Mouse (Mus musculus) cortical plate, adult 2 months (tissue): ENCODE data around the gene Ptpn13. TPM values are rescaled to one million over a fixed set of nuclear protein-coding genes. Genes with fewer than 3 reads are reported as not detected.

Experiments
- H3K27ac ChIP-seq: fragments of 200-500 bp; 2 replicates; pipeline ENCODE4 v1.5.1; 2012; ENCODE audit warnings: low read length, control low read depth, inconsistent platforms; ENCODE audit not compliant: insufficient read depth
- H3K4me1 ChIP-seq: fragments of 200-500 bp; 2 replicates; pipeline ENCODE4 v1.6.1; 2011; ENCODE audit warnings: low read length; ENCODE audit not compliant: control insufficient read depth, insufficient read depth
- H3K4me3 ChIP-seq: fragments of 200-500 bp; 2 replicates; pipeline ENCODE4 v1.5.1; 2011; ENCODE audit warnings: mild to moderate bottlenecking, low read length, control low read depth; ENCODE audit not compliant: insufficient read depth
- CTCF ChIP-seq: fragments of 200-500 bp; IDR thresholded peaks from 2 replicates; pipeline ENCODE4 v1.5.1; 2011; ENCODE audit warnings: mild to moderate bottlenecking, control low read depth, low read length; ENCODE audit not compliant: insufficient read depth; ENCODE audit errors: extremely low read depth
- POLR2A ChIP-seq: fragments of 200-500 bp; IDR thresholded peaks from 2 replicates; pipeline ENCODE4 v1.6.1; 2011; ENCODE audit warnings: mild to moderate bottlenecking, low read length, control low read depth; ENCODE audit not compliant: insufficient read depth; ENCODE audit errors: extremely low read depth
- polyA plus RNA-seq: library from polyadenylated mRNA; depleted of rRNA; stranded (reverse); fragments of >200 nt; gene quantifications from 2 replicates; pipeline ENCODE4 v1.2.3, GENCODE M21; 2012

Gene Ptpn13
- polyA plus RNA-seq, 1 experiment = 6.6 TPM

GRCm38 (mm10) chr5:103393220-103393619 lies 31.8 kb upstream of the Ptpn13 start:
- Histone ChIP-seq H3K4me3 (no peak overlapping the region), H3K4me1 (no peaks in the 10 kb centered on the region; the same call in 1 of the 2 replicates), H3K27ac (no peak overlapping the region)
- TF ChIP-seq CTCF = no peak
- TF ChIP-seq POLR2A = no peak

- TF ChIP-seq CTCF (no peak), POLR2A (no peak)
- H3K4me3 ChIP-seq = no peak overlapping the region
- H3K4me1 ChIP-seq = no peaks in the 10 kb centered on the region; the same call in 1 of the 2 replicates
- no peak overlapping the region for H3K27ac ChIP-seq
These were observed 31.2 kb upstream of the Ptpn13 start for GRCm38 (mm10) chr5:103393752-103394151.

- H3K4me3 ChIP-seq = no peak overlapping the region
- no peaks in the 10 kb centered on the region; the same call in 1 of the 2 replicates for H3K4me1 ChIP-seq
- no peak for TF ChIP-seq CTCF
- H3K27ac ChIP-seq = no peak overlapping the region
These were observed 29.3 kb upstream of the Ptpn13 start for GRCm38 (mm10) chr5:103395683-103396082.

DNA sequence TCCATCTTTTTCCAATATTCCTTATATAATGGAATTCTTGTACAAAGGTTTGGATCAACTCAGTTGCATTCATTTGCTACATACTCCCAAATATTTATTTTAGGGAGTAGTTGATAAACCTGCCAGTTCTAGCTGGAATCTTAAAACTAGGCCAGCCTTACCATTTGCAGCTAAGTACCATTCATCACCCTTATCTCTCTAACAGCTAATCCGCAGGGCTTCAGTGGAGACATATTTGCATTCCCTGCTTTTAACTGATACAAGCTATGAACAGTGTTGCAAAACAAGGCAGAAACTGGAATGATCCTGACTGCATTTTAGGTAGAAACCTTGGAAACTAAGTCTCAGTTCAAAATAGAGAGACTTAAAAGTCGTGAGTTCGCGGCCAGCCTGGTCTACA lies 27.6 kb upstream of the Ptpn13 start:
- Histone ChIP-seq H3K27ac (no peak overlapping the region), H3K4me1 (no peaks in the 10 kb centered on the region; the same call in 1 of the 2 replicates), H3K4me3 (no peak overlapping the region)
- TF ChIP-seq POLR2A (no peak), CTCF (no peak)

DNA sequence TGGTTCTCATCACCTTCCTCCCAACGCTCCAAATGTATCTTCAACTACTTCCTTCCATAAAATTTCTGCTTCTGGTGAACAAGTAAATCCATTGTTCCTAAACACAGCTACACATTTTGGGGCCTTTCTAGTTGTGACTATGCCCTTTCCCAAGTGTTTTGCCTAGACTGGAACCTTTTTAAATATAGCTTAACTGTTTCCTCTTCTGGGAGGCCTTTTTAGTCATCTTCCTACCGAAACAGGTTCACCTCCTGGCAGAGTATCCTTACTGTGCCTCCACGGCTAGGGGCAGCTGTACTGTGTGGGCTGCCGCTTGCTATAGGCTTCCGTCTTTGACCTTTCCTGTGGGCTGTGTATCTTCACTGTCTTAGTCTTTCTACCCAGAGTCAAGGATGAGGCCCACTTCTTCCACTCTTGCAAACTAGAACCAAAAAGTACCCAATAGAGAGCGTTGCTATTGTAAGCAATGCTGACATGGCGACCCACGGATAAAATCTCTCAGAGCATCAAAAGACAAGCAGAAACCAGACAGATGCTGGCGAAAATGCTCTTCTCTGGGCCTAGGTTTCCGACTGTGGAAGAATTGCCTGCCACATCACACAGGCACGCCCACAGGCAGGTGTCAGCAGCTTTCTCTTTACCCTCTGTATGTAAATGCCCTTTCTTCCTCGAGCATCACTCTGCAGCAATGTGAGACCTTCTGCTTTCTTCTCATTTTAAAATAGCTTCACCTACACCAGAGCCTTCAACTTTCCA lies 20.6 kb upstream of the Ptpn13 start:
- no peaks in the 10 kb centered on the region for H3K4me1 ChIP-seq
- TF ChIP-seq CTCF (no peak), POLR2A (no peak)
- no peak overlapping the region for H3K4me3 ChIP-seq
- no peak overlapping the region for H3K27ac ChIP-seq

DNA sequence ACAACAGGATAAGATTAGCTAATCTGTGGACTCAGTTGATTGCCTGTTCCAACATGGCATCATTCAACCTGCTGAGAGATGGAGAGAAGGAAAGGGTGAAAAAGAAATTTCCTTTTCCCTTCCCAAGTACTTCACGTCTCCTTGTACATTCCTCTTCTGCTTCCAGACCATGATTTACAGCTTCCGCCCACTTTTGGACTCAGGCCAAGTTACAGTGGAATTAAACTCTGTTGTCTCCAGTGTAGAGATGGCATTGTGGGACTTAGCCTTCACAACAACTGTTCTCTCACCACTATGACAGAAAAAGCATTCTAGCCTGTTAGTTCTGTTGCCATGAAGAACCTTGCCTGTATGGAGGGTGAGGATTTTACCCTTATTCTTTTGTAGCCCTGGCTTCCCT lies 19.1 kb upstream of the Ptpn13 start:
- H3K4me3 ChIP-seq = no peak overlapping the region
- TF ChIP-seq CTCF (no peak), POLR2A (no peak)
- H3K4me1 ChIP-seq = no peaks in the 10 kb centered on the region
- H3K27ac ChIP-seq = no peak overlapping the region

GRCm38 (mm10) chr5:103412020-103412747 lies 12.8 kb upstream of the Ptpn13 start:
- Histone ChIP-seq H3K4me3 (no peak overlapping the region), H3K27ac (no peak overlapping the region), H3K4me1 (no peaks in the 10 kb centered on the region)
- TF ChIP-seq POLR2A (no peak), CTCF (no peak)

DNA sequence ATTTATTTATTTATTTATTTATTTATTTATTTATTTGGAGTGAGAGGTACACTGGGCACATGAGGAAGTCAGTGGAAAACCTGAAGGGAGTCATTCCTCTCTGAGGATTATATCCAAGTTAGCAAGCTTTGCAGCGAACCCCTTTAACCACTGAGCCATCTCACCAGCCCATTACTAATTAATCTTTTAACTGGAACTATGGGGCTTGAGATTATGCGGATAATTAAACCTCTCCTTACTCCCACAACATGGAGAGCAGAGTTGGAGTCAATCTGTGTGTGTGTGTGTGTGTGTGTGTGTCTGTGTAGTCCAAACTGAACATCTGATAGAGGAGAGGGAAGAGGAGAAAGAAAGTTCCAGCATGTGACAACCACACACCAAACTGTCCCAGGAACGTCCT lies 10.4 kb upstream of the Ptpn13 start:
- Histone ChIP-seq H3K4me3 (no peak overlapping the region), H3K27ac (no peak overlapping the region), H3K4me1 (no peaks in the 10 kb centered on the region)
- TF ChIP-seq POLR2A (no peak), CTCF (no peak)

DNA sequence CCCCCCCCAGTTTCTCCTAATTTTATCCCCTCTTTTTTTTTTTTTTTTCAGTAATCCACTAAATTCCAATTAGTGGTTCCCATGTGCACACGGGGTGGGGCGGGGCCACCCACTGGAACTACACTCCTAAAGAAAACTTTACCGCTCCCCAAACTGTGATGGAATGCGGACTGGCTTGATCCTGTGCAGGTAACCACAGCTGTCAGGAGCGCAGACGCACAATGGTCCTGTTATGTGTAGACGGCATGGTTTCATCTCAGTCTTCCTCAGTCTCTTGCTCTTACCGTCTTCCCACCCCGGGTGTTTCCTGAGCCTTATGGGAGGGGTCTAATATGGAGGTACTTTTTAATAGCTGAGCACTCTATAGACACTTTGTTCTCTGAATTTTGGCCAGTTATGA lies 7.0 kb upstream of the Ptpn13 start:
- no peak overlapping the region for H3K4me3 ChIP-seq
- H3K4me1 ChIP-seq = no peaks in the 10 kb centered on the region
- TF ChIP-seq CTCF = no peak
- no peak for TF ChIP-seq POLR2A
- no peak overlapping the region for H3K27ac ChIP-seq

GRCm38 (mm10) chr5:103418886-103419285 lies 6.1 kb upstream of the Ptpn13 start:
- H3K4me3 ChIP-seq = no peak overlapping the region
- TF ChIP-seq CTCF = no peak
- TF ChIP-seq POLR2A = no peak
- no peak overlapping the region for H3K27ac ChIP-seq
- H3K4me1 ChIP-seq = no peaks in the 10 kb centered on the region
